Comparison of ENCODE assay signal across 25 mouse cellular contexts in the genomic region with DNA sequence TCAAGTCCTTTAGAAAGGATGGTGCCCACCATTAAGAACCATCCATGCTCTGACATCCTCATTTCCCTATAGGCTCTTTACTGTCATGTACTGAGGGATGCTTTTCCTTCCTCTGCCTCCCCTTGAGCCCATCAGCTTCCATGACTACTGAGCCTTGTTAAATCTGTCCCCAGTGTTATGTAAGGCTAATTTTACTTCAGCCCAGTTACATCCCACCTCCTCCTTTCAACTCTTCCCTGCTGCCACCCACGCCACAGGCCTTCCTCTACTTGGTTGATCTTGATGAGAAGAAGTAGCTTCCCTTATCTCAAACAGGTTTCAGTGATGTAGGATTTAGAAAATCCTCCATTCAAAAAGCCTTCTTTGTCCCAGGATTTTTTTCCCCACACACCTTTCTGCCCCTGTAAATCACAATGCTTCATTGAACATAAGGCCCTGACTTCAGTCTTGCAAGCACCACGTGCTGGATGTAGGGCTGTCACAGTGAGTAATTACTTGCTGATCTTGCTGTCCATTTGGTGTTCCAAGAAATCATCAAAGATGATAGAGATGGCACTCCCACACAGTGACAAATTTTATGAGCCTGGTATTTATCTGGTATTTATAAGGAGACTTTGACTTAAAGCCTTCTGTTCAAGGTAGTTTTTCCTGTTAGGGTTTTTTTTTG.
DNase-seq lines count a peak whose midpoint lies in the region; ATAC-seq lines count a peak whose summit lies in the region.
"Had no signal": no experiment of that assay in that cellular context is flagged by ENCODE, and none has a peak within 500 bp of the region (broad histone marks: within the 10 kb centered on the region; RNA-seq: fewer than 3 reads in every experiment).

No protein-coding gene starts in this region.

- no peak for DNase-seq in kidney, adult 8-10 months
- DNase-seq in right cerebral cortex, adult 2 months (ENCODE audit: low spot score in 2 of 2), result peak; percentile 18 to 19
- DNase-seq in right cerebral cortex, postnatal 25 days, result no peak
- DNase-seq in mesoderm, embryonic 11.5 days (ENCODE audit: low read depth, low spot score), result peak; percentile 24
- no peak for DNase-seq in lung, postnatal 36 days
- no peak for DNase-seq in spleen, adult 18-20 months
- DNase-seq: adrenal gland, postnatal 10 days; cerebellum, adult 8-10 months; gastrocnemius, adult 2 months; kidney, adult 9 months; layer of hippocampus, postnatal 36 days; liver, postnatal 0 days; lung, postnatal 10 days; thymus, adult 2 months; thymus, postnatal 4 days had no signal

- H3K4me1 ChIP-seq in kidney, embryonic 14.5 days (ENCODE audit: control insufficient read depth, insufficient read depth, low read length), result no peaks in the 10 kb centered on the region
- H3K4me1 ChIP-seq: embryonic facial prominence, embryonic 15.5 days; forebrain, embryonic 10.5 days; hindbrain, embryonic 15.5 days; intestine, embryonic 15.5 days; midbrain, embryonic 12.5 days; neural tube, embryonic 15.5 days had no signal

- 26% methylated on average over 2 of the region's 2 CpGs for WGBS in kidney, embryonic 14.5 days

- no peak overlapping the region for H3K9ac ChIP-seq in kidney, embryonic 14.5 days (ENCODE audit: low read depth, low read length)
- H3K9ac ChIP-seq: embryonic facial prominence, embryonic 15.5 days; hindbrain, embryonic 15.5 days; intestine, embryonic 15.5 days; liver, postnatal 0 days; midbrain, embryonic 12.5 days; neural tube, embryonic 15.5 days had no signal

- no peak overlapping the region for H3K4me2 ChIP-seq in kidney, embryonic 14.5 days (replicated peaks; ENCODE audit: low read depth, low read length)
- H3K4me2 ChIP-seq: embryonic facial prominence, embryonic 15.5 days; hindbrain, embryonic 15.5 days; intestine, embryonic 15.5 days; midbrain, embryonic 12.5 days; neural tube, embryonic 15.5 days had no signal

- H3K27ac ChIP-seq in kidney, embryonic 14.5 days (ENCODE audit: low read depth, low read length), result no peak overlapping the region
- H3K27ac ChIP-seq: embryonic facial prominence, embryonic 15.5 days; forebrain, embryonic 10.5 days; gastrocnemius, adult 2 months; hindbrain, embryonic 15.5 days; intestine, embryonic 15.5 days; layer of hippocampus, adult 2 months; midbrain, embryonic 12.5 days; neural tube, embryonic 15.5 days; stomach, postnatal 0 days had no signal

- ATAC-seq in kidney, embryonic 14.5 days (ENCODE audit: low FRiP score, low TSS enrichment), result peak; percentile 78
- ATAC-seq: forebrain, embryonic 16.5 days; intestine, embryonic 15.5 days; liver, postnatal 0 days had no signal

- no peaks in the 10 kb centered on the region for H3K9me3 ChIP-seq in kidney, embryonic 14.5 days (ENCODE audit: control insufficient read depth, low read length)
- H3K9me3 ChIP-seq: embryonic facial prominence, embryonic 15.5 days; forebrain, embryonic 10.5 days; hindbrain, embryonic 15.5 days; intestine, embryonic 15.5 days; midbrain, embryonic 12.5 days; neural tube, embryonic 15.5 days had no signal

- H3K4me3 ChIP-seq in kidney, embryonic 14.5 days (ENCODE audit: low read length), result no peak overlapping the region
- H3K4me3 ChIP-seq: embryonic facial prominence, embryonic 15.5 days; forebrain, embryonic 10.5 days; gastrocnemius, adult 2 months; hindbrain, embryonic 15.5 days; intestine, embryonic 15.5 days; layer of hippocampus, adult 2 months; midbrain, embryonic 12.5 days; neural tube, embryonic 15.5 days had no signal

- H3K36me3 ChIP-seq in kidney, embryonic 14.5 days (ENCODE audit: control insufficient read depth, insufficient read depth, low read length), result no peaks in the 10 kb centered on the region
- H3K36me3 ChIP-seq: embryonic facial prominence, embryonic 15.5 days; forebrain, embryonic 10.5 days; hindbrain, embryonic 15.5 days; intestine, embryonic 15.5 days; midbrain, embryonic 12.5 days; neural tube, embryonic 15.5 days had no signal

- no peaks in the 10 kb centered on the region for H3K27me3 ChIP-seq in kidney, embryonic 14.5 days (ENCODE audit: control insufficient read depth, insufficient read depth, low read length)
- H3K27me3 ChIP-seq: embryonic facial prominence, embryonic 15.5 days; hindbrain, embryonic 15.5 days; intestine, embryonic 15.5 days; midbrain, embryonic 12.5 days; neural tube, embryonic 15.5 days had no signal

Comparison
In these comparisons a context has a peak if more than half of its experiments do, and no peak if none do; other contexts are left out.
1. DNase-seq: peak in right cerebral cortex, adult 2 months (2 of 2) and mesoderm, embryonic 11.5 days (single experiment); none in kidney, adult 8-10 months (0 of 2), right cerebral cortex, postnatal 25 days (single experiment), lung, postnatal 36 days (single experiment) and spleen, adult 18-20 months (0 of 2).